Mouse (Mus musculus) mature B cell (primary cell): Measurements from ENCODE around the gene Hhatl.

Source experiments
- in situ Hi-C: fragments of 300-500 bp; cut with MboI; formaldehyde crosslinking; loops from 2 replicates; pipeline ENCODE4 v1.14.3; 2019

Hhatl gene

GRCm38 (mm10) chr9:121807546-121807945 lies 15.2 kb upstream of the Hhatl start:
- in situ Hi-C loops = no loop called here

- in situ Hi-C loops = no loop called here
These were observed 10.4 kb upstream of the Hhatl start for GRCm38 (mm10) chr9:121802747-121803146.

- in situ Hi-C loops = no loop called here
These were observed 6.7 kb upstream of the Hhatl start for GRCm38 (mm10) chr9:121798887-121799520.

GRCm38 (mm10) chr9:121797722-121798121 lies 5.4 kb upstream of the Hhatl start:
- in situ Hi-C loops = no loop called here

- in situ Hi-C loops = no loop called here
These were observed 2.7 kb upstream of the Hhatl start for GRCm38 (mm10) chr9:121794972-121795539.

GRCm38 (mm10) chr9:121791206-121791605 lies 1.1 kb downstream of the Hhatl start:
- in situ Hi-C loops = no loop called here

- in situ Hi-C loops = no loop called here
These were observed 5.9 kb downstream of the Hhatl start for GRCm38 (mm10) chr9:121786359-121786758.

GRCm38 (mm10) chr9:121785261-121785660 lies 7.0 kb downstream of the Hhatl start:
- in situ Hi-C loops = no loop called here

- in situ Hi-C loops = no loop called here
These were observed 7.5 kb downstream of the Hhatl start for GRCm38 (mm10) chr9:121784801-121785200.

- in situ Hi-C loops = no loop called here
These were observed 14.2 kb downstream of the Hhatl start for GRCm38 (mm10) chr9:121778066-121778624.

- in situ Hi-C loops = no loop called here
These were observed 14.7 kb downstream of the Hhatl start, which contains the start of gene Klhl40 for GRCm38 (mm10) chr9:121777484-121778065. Gene Klhl40, plus strand, starts transcription at chr9:121777607.

- in situ Hi-C loops = no loop called here
These were observed 15.8 kb downstream of the Hhatl start for GRCm38 (mm10) chr9:121776511-121776910.

GRCm38 (mm10) chr9:121775951-121776350 lies 16.4 kb downstream of the Hhatl start:
- in situ Hi-C loops = no loop called here

GRCm38 (mm10) chr9:121772412-121772811 lies 19.9 kb downstream of the Hhatl start:
- in situ Hi-C loops = no loop called here

GRCm38 (mm10) chr9:121765166-121765855 lies 27.0 kb downstream of the Hhatl start:
- in situ Hi-C loops = no loop called here

- in situ Hi-C loops = no loop called here
These were observed 28.6 kb downstream of the Hhatl start for GRCm38 (mm10) chr9:121763716-121764115.

GRCm38 (mm10) chr9:121762761-121763160 lies 29.5 kb downstream of the Hhatl start:
- in situ Hi-C loops = no loop called here

- in situ Hi-C loops = no loop called here
These were observed 30.1 kb downstream of the Hhatl start for GRCm38 (mm10) chr9:121762248-121762647.

GRCm38 (mm10) chr9:121761787-121762186 lies 30.5 kb downstream of the Hhatl start:
- in situ Hi-C loops = no loop called here

GRCm38 (mm10) chr9:121761091-121761665 lies 31.1 kb downstream of the Hhatl start:
- in situ Hi-C loops = no loop called here

- in situ Hi-C loops = no loop called here
These were observed 31.8 kb downstream of the Hhatl start for GRCm38 (mm10) chr9:121760271-121761090.
